Mouse (Mus musculus): ENCODE data around the gene Slc1a7. TPM values are rescaled to one million over a fixed set of nuclear protein-coding genes. Genes with fewer than 3 reads are reported as not detected.

Slc1a7 gene
- total RNA-seq (2023), result not detected

DNA sequence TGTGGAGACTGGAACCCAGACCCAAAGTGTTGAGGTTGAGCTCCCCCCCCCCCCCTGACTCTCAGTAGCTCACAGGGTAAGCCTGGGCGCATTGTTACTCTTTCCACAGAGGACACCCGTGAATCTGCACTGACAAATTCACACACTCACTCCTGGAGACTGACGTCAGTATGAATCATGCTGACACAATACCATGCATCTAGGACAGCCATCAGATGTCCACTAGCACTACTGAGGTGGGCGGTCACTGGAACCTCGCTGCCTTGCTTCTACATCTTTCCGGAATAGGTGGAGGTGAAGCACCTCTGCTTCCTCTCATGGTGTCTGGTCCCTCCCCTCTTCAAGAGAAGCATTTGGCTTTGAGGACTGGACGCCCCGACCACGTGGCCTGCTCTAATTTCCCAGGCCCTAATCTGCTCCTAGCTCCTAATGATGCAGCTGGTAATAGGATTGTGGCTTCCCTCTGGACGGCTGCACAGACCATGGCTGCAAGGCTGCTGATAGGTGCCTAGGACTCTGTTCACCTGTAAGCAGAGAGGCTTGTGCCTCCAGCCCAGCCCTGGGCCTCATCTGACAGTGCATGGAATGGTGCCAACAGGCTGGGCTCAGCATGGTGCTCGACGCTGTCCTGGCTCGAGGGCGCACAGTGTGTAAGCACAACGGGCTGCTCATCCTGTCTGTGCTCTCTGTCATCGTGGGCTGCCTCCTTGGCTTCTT, at the start of gene Slc1a7:
Slc1a7 (plus strand) TSS at position 367 of the 717 bp plus-strand sequence.

DNA sequence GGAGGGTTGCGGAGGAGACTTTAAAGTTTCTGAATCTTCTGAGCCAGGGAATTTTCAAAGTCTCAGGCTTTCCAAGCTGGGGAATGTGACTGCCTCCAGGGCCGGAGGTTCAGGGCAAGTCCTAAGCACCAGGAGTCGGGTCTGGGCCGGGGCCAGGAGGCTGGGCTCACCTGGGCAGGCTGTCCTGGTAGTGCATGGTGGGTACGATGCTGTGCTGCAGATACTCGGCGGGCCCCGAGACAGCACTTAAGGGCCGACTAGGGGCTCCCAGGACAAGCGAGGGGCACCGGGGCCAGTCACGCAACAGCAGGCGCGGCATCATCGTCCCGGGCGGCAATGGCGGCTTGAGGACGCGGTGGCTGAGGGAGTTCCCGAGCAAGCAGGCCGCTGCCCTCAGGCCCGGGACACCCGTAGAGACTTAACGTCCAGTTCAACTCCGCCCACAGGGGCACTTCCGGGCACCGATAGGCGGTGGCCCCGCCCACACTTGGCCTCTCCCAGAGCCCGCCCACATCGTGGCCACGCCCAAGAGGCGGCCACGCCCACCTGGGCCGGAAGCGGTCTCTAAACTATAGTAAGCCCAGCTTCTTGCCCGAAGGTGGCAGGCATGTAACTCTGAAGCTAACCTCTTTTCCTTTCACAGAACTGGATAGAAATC, 44.9 kb upstream of the Slc1a7 start, which contains the start of gene Cpt2:
Cpt2 (minus strand) TSS at position 466 of the 658 bp plus-strand sequence.

Other genes with a start within 250 kb of the Slc1a7 start
- gene Lrp8, start 166.1 kb upstream of the Slc1a7 start, total RNA-seq (2023), result 1 to 10 TPM; 5.7 to 6.4 TPM
- 10 to 100 TPM; 54.0 to 63.0 TPM for gene Magoh, start 88.6 kb upstream of the Slc1a7 start, total RNA-seq (2023)
- 10 to 100 TPM; 26.5 to 27.1 TPM for gene 0610037L13Rik, start 78.5 kb upstream of the Slc1a7 start, total RNA-seq (2023)
- 10 to 100 TPM; 13.3 to 13.4 TPM for gene Cpt2, start 44.7 kb upstream of the Slc1a7 start, total RNA-seq (2023)
- gene Podn, start 128.1 kb downstream of the Slc1a7 start, total RNA-seq (2023), result under 1 TPM; 0.58 to 0.63 TPM
- 100 to 1,000 TPM; 144 to 152 TPM for gene Scp2, start 176.7 kb downstream of the Slc1a7 start, total RNA-seq (2023)
- not detected for gene Echdc2, start 197.1 kb downstream of the Slc1a7 start, total RNA-seq (2023)
- gene Zyg11a, start 249.7 kb downstream of the Slc1a7 start, total RNA-seq (2023), result not detected

All from monocyte, adult 59 days (primary cell).